Mouse (Mus musculus) midbrain, embryonic 16.5 days (tissue): ENCODE results near the gene Gm8978. TPM values are rescaled to one million over a fixed set of nuclear protein-coding genes. Genes with fewer than 3 reads are reported as not detected.
A peak's percentile ranks its signal among the peaks of the same experiment; 100 is the strongest.
"Not testable (repeated sequence)": the region's sequence is repeated elsewhere in the genome, so short reads cannot be mapped to it uniquely, and the experiment has no call there.

Experiments
- ATAC-seq: fragments of 200-750 bp; cut with Nextera tagmentation; 2 replicates; pipeline ENCODE4 v1.8.0; 2017; ENCODE audit warnings: moderate TSS enrichment
- H3K27ac ChIP-seq: fragments of 300-500 bp; sonication (generic); 2 replicates; pipeline ENCODE4 v1.5.1; 2014; ENCODE audit warnings: mild to moderate bottlenecking, low read length, mixed read lengths
- H3K27me3 ChIP-seq: fragments of 300-500 bp; sonication (generic); 2 replicates; pipeline ENCODE4 v1.6.1; 2014; ENCODE audit warnings: low read depth, low read length, mixed read lengths; ENCODE audit not compliant: control insufficient read depth, insufficient read depth
- H3K36me3 ChIP-seq: fragments of 300-500 bp; sonication (generic); 2 replicates; pipeline ENCODE4 v1.6.1; 2014; ENCODE audit warnings: mild to moderate bottlenecking, low read length, moderate library complexity, mixed read lengths; ENCODE audit not compliant: control insufficient read depth, insufficient read depth
- H3K4me1 ChIP-seq: fragments of 300-500 bp; sonication (generic); 2 replicates; pipeline ENCODE4 v1.6.1; 2014; ENCODE audit warnings: mild to moderate bottlenecking, low read length, mixed read lengths; ENCODE audit not compliant: control insufficient read depth, insufficient read depth
- H3K4me2 ChIP-seq: fragments of 300-500 bp; sonication (generic); 2 replicates; pipeline ENCODE4 v1.6.1; 2014; ENCODE audit warnings: mild to moderate bottlenecking, low read length, mixed read lengths
- H3K4me3 ChIP-seq: fragments of 300-500 bp; sonication (generic); 2 replicates; pipeline ENCODE4 v1.5.1; 2014; ENCODE audit warnings: low read depth, mild to moderate bottlenecking, low read length, moderate library complexity, mixed read lengths
- H3K9ac ChIP-seq: fragments of 300-500 bp; sonication (generic); 2 replicates; pipeline ENCODE4 v1.6.1; 2014; ENCODE audit warnings: low read depth, low read length, mixed read lengths
- H3K9me3 ChIP-seq: fragments of 300-500 bp; sonication (generic); replicated peaks from 2 replicates; pipeline ENCODE4 v1.6.1; 2014; ENCODE audit warnings: mild to moderate bottlenecking, low read length, mixed read lengths; ENCODE audit not compliant: control insufficient read depth, poor library complexity, severe bottlenecking
- WGBS: fragments of 180-500 bp; shearing (Covaris S2); extraction: QIAGEN DNeasy Blood & Tissue Kit; methylation state at CpG from one replicate; pipeline ENCODE4 v1.1.7; 2014; 5-methylcytosine and 5-hydroxymethylcytosine counted together
- microRNA-seq: library from miRNA; unstranded; fragments of <30 nt; microRNA quantifications from one replicate; pipeline ENCODE4, GENCODE M21; 2017
- polyA plus RNA-seq: library from polyadenylated mRNA; unstranded; fragments of >200 nt; fragmentation: Nextera tagmentation; extraction: Ambion mirVana; gene quantifications from 2 replicates; pipeline ENCODE4 v1.2.1, GENCODE M21; 2015

Gm8978 gene
- polyA plus RNA-seq: not detected in 2 replicates

- H3K4me3 ChIP-seq, H3K36me3 ChIP-seq, H3K27me3 ChIP-seq: not testable (repeated sequence)
Observed at GRCm38 (mm10) chr19:33625152-33625551, at the start of gene Gm8978. Gene Gm8978 (minus strand): TSS chr19:33625252.

GRCm38 (mm10) chr19:33589626-33590302 is 35.3 kb downstream of the Gm8978 start:
- 0% methylated on average over 10 of the region's 38 CpGs for WGBS
- not testable (repeated sequence) for H3K36me3 ChIP-seq, H3K9me3 ChIP-seq, H3K4me1 ChIP-seq, H3K27me3 ChIP-seq
- ATAC-seq: peak; percentile 99
- Histone ChIP-seq H3K4me2 (peak overlapping the region; percentile 64), H3K4me3 (peak overlapping the region; percentile 43), H3K9ac (peak overlapping the region; percentile 65), H3K27ac (peak overlapping the region; percentile 60; the same call in 1 of the 2 replicates)

More at GRCm38 (mm10) chr19:33625152-33625551, at the start of gene Gm8978:
- not testable (repeated sequence) for H3K4me2 ChIP-seq, ATAC-seq, H3K4me1 ChIP-seq, H3K9ac ChIP-seq, H3K27ac ChIP-seq, H3K9me3 ChIP-seq

GRCm38 (mm10) chr19:33568551-33568950 is 56.5 kb downstream of the Gm8978 start:
- not testable (repeated sequence) for ATAC-seq
- 90% methylated on average over 5 of the region's 5 CpGs for WGBS

More at GRCm38 (mm10) chr19:33568551-33568950, 56.5 kb downstream of the Gm8978 start:
- not testable (repeated sequence) for H3K27ac ChIP-seq, H3K27me3 ChIP-seq, H3K9ac ChIP-seq, H3K36me3 ChIP-seq, H3K4me3 ChIP-seq, H3K9me3 ChIP-seq, H3K4me1 ChIP-seq, H3K4me2 ChIP-seq

Small RNA genes lying within 50 kb of the gene (microRNA-seq; reads per million reads assigned to microRNA genes)
- not detected for gene Gm27440

Other genes with a start within 250 kb of the Gm8978 start
- 10.1 and 10.9 TPM in 2 replicates for gene Rnls, start 233.0 kb downstream of the Gm8978 start, polyA plus RNA-seq
- not detected in 2 replicates for gene Lipo4, start 107.5 kb downstream of the Gm8978 start, polyA plus RNA-seq
- gene Lipo2, start 126.1 kb upstream of the Gm8978 start, polyA plus RNA-seq: 1.2 and 1.7 TPM in 2 replicates
- gene Lipo3, start 136.7 kb upstream of the Gm8978 start, polyA plus RNA-seq: 15.5 and 16.7 TPM in 2 replicates
- gene Lipo1, start 162.2 kb upstream of the Gm8978 start, polyA plus RNA-seq: not detected in 2 replicates